Mouse (Mus musculus): ENCODE data around the gene Ndufa4l2.

Gene Ndufa4l2

GRCm38 (mm10) chr10:127527481-127527880 lies 12.7 kb downstream of the Ndufa4l2 start:
- no peak for DNase-seq

- DNase-seq = no peak
Observed at GRCm38 (mm10) chr10:127530945-127531344, 16.2 kb downstream of the Ndufa4l2 start.

- DNase-seq = no peak
Observed at GRCm38 (mm10) chr10:127531548-127531947, 16.8 kb downstream of the Ndufa4l2 start.

GRCm38 (mm10) chr10:127534036-127534928 lies 19.5 kb downstream of the Ndufa4l2 start, which contains the start of gene Nxph4:
Nxph4 (minus strand) TSS chr10:127534559.
- DNase-seq = no peak

GRCm38 (mm10) chr10:127534929-127535384 lies 20.2 kb downstream of the Ndufa4l2 start:
- no peak for DNase-seq

GRCm38 (mm10) chr10:127536586-127537314 lies 22.0 kb downstream of the Ndufa4l2 start:
- DNase-seq = peak; percentile 64

- DNase-seq = peak; percentile 82
Observed at GRCm38 (mm10) chr10:127537854-127538583, 23.3 kb downstream of the Ndufa4l2 start.

GRCm38 (mm10) chr10:127541510-127541909 lies 26.7 kb downstream of the Ndufa4l2 start:
- DNase-seq = no peak

GRCm38 (mm10) chr10:127542084-127542483 lies 27.3 kb downstream of the Ndufa4l2 start:
- DNase-seq = no peak

GRCm38 (mm10) chr10:127542720-127543119 lies 28.0 kb downstream of the Ndufa4l2 start:
- DNase-seq = no peak

- DNase-seq = no peak
Observed at GRCm38 (mm10) chr10:127543916-127544315, 29.1 kb downstream of the Ndufa4l2 start.

GRCm38 (mm10) chr10:127544375-127544774 lies 29.6 kb downstream of the Ndufa4l2 start:
- no peak for DNase-seq

- DNase-seq = no peak
Observed at GRCm38 (mm10) chr10:127546505-127546904, 31.7 kb downstream of the Ndufa4l2 start.

- DNase-seq = no peak
Observed at GRCm38 (mm10) chr10:127548236-127548635, 33.5 kb downstream of the Ndufa4l2 start.

- no peak for DNase-seq
Observed at GRCm38 (mm10) chr10:127549892-127550291, 35.1 kb downstream of the Ndufa4l2 start.

- no peak for DNase-seq
Observed at GRCm38 (mm10) chr10:127555703-127556102, 40.9 kb downstream of the Ndufa4l2 start.

- DNase-seq = no peak
Observed at GRCm38 (mm10) chr10:127557397-127557796, 42.6 kb downstream of the Ndufa4l2 start.

- no peak for DNase-seq
Observed at GRCm38 (mm10) chr10:127561145-127561544, 46.4 kb downstream of the Ndufa4l2 start.

GRCm38 (mm10) chr10:127563840-127564239 lies 49.1 kb downstream of the Ndufa4l2 start:
- no peak for DNase-seq

- DNase-seq = no peak
Observed at GRCm38 (mm10) chr10:127564301-127564700, 49.5 kb downstream of the Ndufa4l2 start.

Data from right cerebral cortex, postnatal 4 days (tissue).